Mouse (Mus musculus) forebrain, embryonic 14.5 days (tissue): ENCODE measurements around the gene Eps8l1. TPM values are rescaled to one million over a fixed set of nuclear protein-coding genes. Genes with fewer than 3 reads are reported as not detected.
"Not testable (repeated sequence)": the region's sequence is repeated elsewhere in the genome, so short reads cannot be mapped to it uniquely, and the experiment has no call there.

Source experiments
- ATAC-seq: fragments of 200-750 bp; cut with Nextera tagmentation; 2 replicates; pipeline ENCODE4 v1.8.0; 2017; ENCODE audit warnings: mild to moderate bottlenecking, moderate library complexity
- DNase-seq: peaks from one replicate; pipeline ENCODE4 v3.0.0-alpha.2; 2015; ENCODE audit warnings: low spot score
- H3K27ac ChIP-seq: fragments of 300-500 bp; sonication (generic); 2 replicates; pipeline ENCODE4 v1.5.1; 2014; ENCODE audit warnings: low read depth, mild to moderate bottlenecking, control low read depth, low read length, moderate library complexity
- H3K27me3 ChIP-seq: fragments of 300-500 bp; sonication (generic); replicated peaks from 2 replicates; pipeline ENCODE4 v1.6.1; 2014; ENCODE audit warnings: low read length, control low read depth, mixed read lengths; ENCODE audit not compliant: control insufficient read depth, insufficient read depth
- H3K36me3 ChIP-seq: fragments of 300-500 bp; sonication (generic); 2 replicates; pipeline ENCODE4 v1.6.1; 2014; ENCODE audit warnings: low read length, control low read depth; ENCODE audit not compliant: control insufficient read depth, insufficient read depth
- H3K4me1 ChIP-seq: fragments of 300-500 bp; sonication (generic); 2 replicates; pipeline ENCODE4 v1.6.1; 2014; ENCODE audit warnings: antibody characterized with exemption, low read length, control low read depth; ENCODE audit not compliant: control insufficient read depth, insufficient read depth
- H3K4me2 ChIP-seq: fragments of 300-500 bp; sonication (generic); 2 replicates; pipeline ENCODE4 v1.6.1; 2014; ENCODE audit warnings: mild to moderate bottlenecking, control low read depth, low read length
- H3K4me3 ChIP-seq: fragments of 300-500 bp; sonication (generic); 2 replicates; pipeline ENCODE4 v1.5.1; 2014; ENCODE audit warnings: low read depth, low read length, control low read depth
- H3K9ac ChIP-seq: fragments of 300-500 bp; sonication (generic); 2 replicates; pipeline ENCODE4 v1.6.1; 2014; ENCODE audit warnings: mild to moderate bottlenecking, low read length, control low read depth, moderate library complexity
- H3K9me3 ChIP-seq: fragments of 300-500 bp; sonication (generic); replicated peaks from 2 replicates; pipeline ENCODE4 v1.6.1; 2016; ENCODE audit warnings: low read length, control low read depth, mixed read lengths; ENCODE audit not compliant: control insufficient read depth
- WGBS: fragments of 180-500 bp; shearing (Covaris S2); extraction: QIAGEN DNeasy Blood & Tissue Kit; methylation state at CpG from one replicate; pipeline ENCODE4 v1.1.7; 2014; 5-methylcytosine and 5-hydroxymethylcytosine counted together
- microRNA-seq: library from miRNA; unstranded; fragments of <30 nt; microRNA quantifications from one replicate; pipeline ENCODE4, GENCODE M21; 2016
- polyA plus RNA-seq: library from polyadenylated mRNA; unstranded; fragments of >200 nt; fragmentation: Nextera tagmentation; extraction: Ambion mirVana; gene quantifications from 2 replicates; pipeline ENCODE4 v1.2.1, GENCODE M21; 2014

Eps8l1 gene
- polyA plus RNA-seq, 1 experiment from 2014 or later: 2.9 TPM

- ATAC-seq: no peak
- Histone ChIP-seq H3K27ac (no peak overlapping the region), H3K4me1 (peaks cover 4% of the 10 kb centered on the region; the same call in 1 of the 2 replicates), H3K9me3 (no peaks in the 10 kb centered on the region), H3K27me3 (no peaks in the 10 kb centered on the region), H3K4me3 (no peak overlapping the region), H3K36me3 (no peaks in the 10 kb centered on the region), H3K9ac (no peak overlapping the region), H3K4me2 (no peak overlapping the region)
- no peak for DNase-seq
- WGBS: 91% methylated on average over 33 of the region's 33 CpGs
Observed at GRCm38 (mm10) chr7:4523205-4524130, 63.0 kb downstream of the Eps8l1 start.

- WGBS: 71% methylated on average over 15 of the region's 15 CpGs
Observed at GRCm38 (mm10) chr7:4524212-4524922, 63.9 kb downstream of the Eps8l1 start, which contains the start of gene Tnni3. Gene Tnni3, minus strand, starts transcription at chr7:4524229.

GRCm38 (mm10) chr7:4526341-4527301 is 66.1 kb downstream of the Eps8l1 start:
- DNase-seq (peak; percentile 94), ATAC-seq (peak; percentile 91)
- no peaks in the 10 kb centered on the region for H3K27me3 ChIP-seq
- no peaks in the 10 kb centered on the region for H3K9me3 ChIP-seq
- peak overlapping the region; percentile 24 for H3K4me3 ChIP-seq
- H3K36me3 ChIP-seq: no peaks in the 10 kb centered on the region
- peak overlapping the region; percentile 64 for H3K9ac ChIP-seq
- no peak overlapping the region for H3K27ac ChIP-seq
- WGBS: 24% methylated on average over 40 of the region's 40 CpGs
- peak overlapping the region; percentile 54 for H3K4me2 ChIP-seq
- H3K4me1 ChIP-seq: no peaks in the 10 kb centered on the region

More at GRCm38 (mm10) chr7:4524212-4524922, 63.9 kb downstream of the Eps8l1 start, which contains the start of gene Tnni3:
- not testable (repeated sequence) for H3K27me3 ChIP-seq, H3K36me3 ChIP-seq, H3K9me3 ChIP-seq, H3K9ac ChIP-seq, H3K4me2 ChIP-seq, H3K27ac ChIP-seq, H3K4me1 ChIP-seq, H3K4me3 ChIP-seq
- peak; percentile 33; the same call in 1 of the 2 replicates for ATAC-seq
- DNase-seq: peak; percentile 76

- no peaks in the 10 kb centered on the region for H3K27me3 ChIP-seq
- WGBS: 45% methylated on average over 18 of the region's 18 CpGs
- DNase-seq (no peak), ATAC-seq (no peak; the same call in 1 of the 2 replicates)
- H3K4me3 ChIP-seq: no peak overlapping the region
- H3K4me2 ChIP-seq: peak overlapping the region; percentile 54
- no peaks in the 10 kb centered on the region for H3K36me3 ChIP-seq
- no peak overlapping the region for H3K27ac ChIP-seq
- peaks cover 1% of the 10 kb centered on the region; the same call in 1 of the 2 replicates for H3K4me1 ChIP-seq
- no peak overlapping the region for H3K9ac ChIP-seq
- no peaks in the 10 kb centered on the region for H3K9me3 ChIP-seq
Observed at GRCm38 (mm10) chr7:4527302-4527689, 66.8 kb downstream of the Eps8l1 start.

Small RNA genes within 50 kb of the gene (microRNA-seq; reads per million reads assigned to microRNA genes)
- not detected for gene Gm24605

Other genes starting within 250 kb of the Eps8l1 start
- not detected in 2 replicates for gene Lilra5, start 222.9 kb upstream of the Eps8l1 start, polyA plus RNA-seq
- gene Ncr1, start 123.0 kb upstream of the Eps8l1 start, polyA plus RNA-seq: not detected in 2 replicates
- gene Gp6, start 62.9 kb upstream of the Eps8l1 start, polyA plus RNA-seq: not detected in 2 replicates
- 30.1 and 37.9 TPM in 2 replicates for gene Rdh13, start 15.0 kb upstream of the Eps8l1 start, polyA plus RNA-seq
- 29.4 and 32.1 TPM in 2 replicates for gene Ppp1r12c, start 41.0 kb downstream of the Eps8l1 start, polyA plus RNA-seq
- gene Tnnt1, start 55.7 kb downstream of the Eps8l1 start, polyA plus RNA-seq: 1.4 and 2.3 TPM in 2 replicates
- 0.81 and 1.7 TPM in 2 replicates for gene Tnni3, start 63.6 kb downstream of the Eps8l1 start, polyA plus RNA-seq
- 0.55 and 0.72 TPM in 2 replicates for gene Dnaaf3, start 71.8 kb downstream of the Eps8l1 start, polyA plus RNA-seq
- gene Syt5, start 86.9 kb downstream of the Eps8l1 start, polyA plus RNA-seq: 133 and 153 TPM in 2 replicates
- gene Ptprh, start 143.4 kb downstream of the Eps8l1 start, polyA plus RNA-seq: not detected in 2 replicates
- 2.4 and 2.6 TPM in 2 replicates for gene Tmem86b, start 170.7 kb downstream of the Eps8l1 start, polyA plus RNA-seq
- 4.4 and 5.3 TPM in 2 replicates for gene Ppp6r1, start 198.3 kb downstream of the Eps8l1 start, polyA plus RNA-seq
- 141 and 156 TPM in 2 replicates for gene Hspbp1, start 224.4 kb downstream of the Eps8l1 start, polyA plus RNA-seq
- gene Brsk1, start 229.9 kb downstream of the Eps8l1 start, polyA plus RNA-seq: 7.9 and 8.0 TPM in 2 replicates